In genomic region chr2:106674319-106674718, GRCm38 (mm10) we compare ENCODE assay signal across 23 mouse cellular contexts. TPM values are rescaled to one million over a fixed set of nuclear protein-coding genes. Genes with fewer than 3 reads are reported as not detected.
"Had no signal": no experiment of that assay in that cellular context is flagged by ENCODE, and none has a peak within 500 bp of the region (broad histone marks: within the 10 kb centered on the region; RNA-seq: fewer than 3 reads in every experiment).

No protein-coding gene starts in this region.

- H3K27ac ChIP-seq: kidney, postnatal 0 days; limb, embryonic 12.5 days; liver, embryonic 12.5 days; liver, embryonic 15.5 days; lung, embryonic 15.5 days; midbrain, embryonic 10.5 days; midbrain, embryonic 13.5 days; neural tube, embryonic 13.5 days; stomach, embryonic 15.5 days had no signal

- H3K4me1 ChIP-seq: limb, embryonic 12.5 days; liver, embryonic 12.5 days; liver, embryonic 15.5 days; lung, embryonic 15.5 days; megakaryocyte, embryonic 14.5 days; midbrain, embryonic 10.5 days; midbrain, embryonic 13.5 days; neural tube, embryonic 13.5 days; stomach, embryonic 15.5 days had no signal

- H3K4me2 ChIP-seq: limb, embryonic 12.5 days; liver, embryonic 12.5 days; liver, embryonic 15.5 days; lung, embryonic 15.5 days; midbrain, embryonic 13.5 days; neural tube, embryonic 13.5 days; stomach, embryonic 15.5 days had no signal

- DNase-seq: liver; lung, adult 18-20 months; lung, postnatal 10 days; lung, postnatal 36 days; retina, postnatal 1 day; right cerebral cortex, postnatal 25 days; spleen, adult 18-20 months; thymus, adult 18-20 months; thymus, postnatal 36 days had no signal

- H3K27me3 ChIP-seq: limb, embryonic 12.5 days; liver, embryonic 12.5 days; liver, embryonic 15.5 days; lung, embryonic 15.5 days; megakaryocyte, embryonic 14.5 days; midbrain, embryonic 13.5 days; neural tube, embryonic 13.5 days; stomach, embryonic 15.5 days had no signal

- H3K9me3 ChIP-seq: limb, embryonic 12.5 days; liver, embryonic 12.5 days; liver, embryonic 15.5 days; lung, embryonic 15.5 days; midbrain, embryonic 10.5 days; midbrain, embryonic 13.5 days; neural tube, embryonic 13.5 days; stomach, embryonic 15.5 days had no signal

- ATAC-seq: inflammation-experienced regulatory T-cells, adult 6 months; intestine, embryonic 16.5 days; liver, embryonic 12.5 days; midbrain, embryonic 13.5 days; midbrain, embryonic 16.5 days had no signal

- H3K36me3 ChIP-seq: limb, embryonic 12.5 days; liver, embryonic 12.5 days; liver, embryonic 15.5 days; lung, embryonic 15.5 days; midbrain, embryonic 10.5 days; midbrain, embryonic 13.5 days; neural tube, embryonic 13.5 days; stomach, embryonic 15.5 days had no signal

- H3K9ac ChIP-seq: limb, embryonic 12.5 days; liver, embryonic 12.5 days; liver, embryonic 15.5 days; lung, embryonic 15.5 days; midbrain, embryonic 13.5 days; neural tube, embryonic 13.5 days; stomach, embryonic 15.5 days had no signal

- H3K4me3 ChIP-seq: limb, embryonic 12.5 days; liver, embryonic 12.5 days; liver, embryonic 15.5 days; lung, embryonic 15.5 days; megakaryocyte, embryonic 14.5 days; midbrain, embryonic 10.5 days; midbrain, embryonic 13.5 days; myocyte; neural tube, embryonic 13.5 days; stomach, embryonic 15.5 days had no signal

RNA-seq across cellular contexts. Expression of gene Mpped2, which starts 18.8 kb away (rescaled TPM):
- polyA plus RNA-seq: myocyte had no signal
